Mouse (Mus musculus) CD8-positive naive resting alpha-beta T cell, adult 2 months (primary cell): ENCODE measurements around the gene Arhgap24.

Experiments
- DNase-seq, 2 experiments: peaks; one replicate each; pipeline ENCODE4 v3.0.0; 2022; ENCODE audit warnings: low read depth in 2 of 2, low spot score in 2 of 2

Arhgap24 gene

DNA sequence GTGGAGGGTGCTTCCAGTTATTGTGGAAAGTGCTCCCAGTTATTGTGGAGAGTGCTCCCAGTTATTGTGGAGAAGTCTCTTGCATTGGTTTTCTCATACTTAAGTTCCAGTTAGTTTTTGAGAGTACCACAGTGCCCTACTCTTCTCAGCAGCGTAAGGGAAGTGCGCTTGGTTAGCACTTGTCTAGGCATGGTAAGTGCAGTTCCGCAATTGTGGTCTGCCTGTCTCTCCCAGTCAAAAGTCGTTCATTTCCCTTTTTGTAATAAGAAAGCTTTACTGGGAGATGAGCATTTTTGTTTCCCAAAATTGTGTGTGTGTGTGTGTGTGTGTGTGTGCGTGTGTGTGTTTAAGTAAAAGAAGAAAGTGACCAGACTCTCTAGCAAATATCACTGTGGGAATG, 17.6 kb downstream of the Arhgap24 start:
- DNase-seq: no peak

DNA sequence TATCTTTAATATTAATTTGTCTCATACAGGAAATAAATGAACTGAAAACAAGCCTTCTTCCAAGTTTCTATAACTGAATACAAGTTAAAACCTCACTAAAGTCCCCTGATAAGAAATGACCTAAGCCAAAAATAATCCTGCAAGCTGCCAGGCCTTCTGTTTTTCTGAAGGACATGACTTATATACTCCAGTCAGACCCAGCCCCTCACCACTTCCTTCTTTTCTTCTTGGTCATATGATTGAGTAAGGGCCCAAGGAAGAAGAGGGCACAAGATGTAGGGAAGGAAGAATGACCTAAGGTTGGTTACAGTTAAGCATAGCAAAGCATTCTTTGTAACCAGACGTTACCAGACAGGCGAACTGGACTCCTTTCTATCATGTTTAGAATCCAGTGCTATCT, 21.1 kb downstream of the Arhgap24 start:
- DNase-seq: no peak

DNA sequence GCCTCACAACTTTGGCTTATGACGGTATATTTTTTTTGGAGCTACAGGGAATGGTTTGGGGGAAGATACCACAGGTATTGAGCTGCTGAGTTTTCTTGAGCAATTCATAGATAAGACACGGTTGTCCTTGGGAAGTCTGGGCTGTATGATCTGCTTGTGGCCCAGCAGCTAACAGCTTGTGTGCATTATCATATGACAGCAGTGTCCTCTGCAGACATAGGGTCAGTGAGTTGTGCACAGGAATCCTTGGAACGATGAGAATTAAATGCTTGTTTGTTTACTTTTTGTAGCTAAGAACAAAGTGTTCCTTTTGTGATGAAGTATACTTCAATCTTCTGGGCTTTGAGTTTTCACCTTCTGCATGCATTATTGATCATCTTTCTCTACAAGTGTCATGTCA, 21.9 kb downstream of the Arhgap24 start:
- no peak for DNase-seq

DNA sequence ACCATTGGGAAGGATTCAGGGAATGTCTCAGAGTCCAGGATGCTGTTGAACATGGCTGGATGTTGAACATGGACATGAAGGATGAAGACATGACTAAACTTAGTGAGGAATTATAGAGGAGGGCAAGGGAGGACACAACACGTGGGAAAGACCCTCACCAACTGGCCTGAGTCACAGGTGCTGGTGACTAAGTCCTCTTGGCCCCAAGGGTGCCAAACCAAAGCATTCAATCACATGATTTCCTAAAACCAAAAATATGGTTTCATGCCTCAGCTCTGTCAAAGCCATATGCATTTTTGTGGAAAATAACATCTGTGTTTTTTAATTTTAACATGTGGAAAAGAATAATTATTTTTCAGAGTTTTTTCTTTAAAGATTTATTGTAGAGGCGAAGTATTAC, 22.7 kb downstream of the Arhgap24 start:
- DNase-seq: no peak

DNA sequence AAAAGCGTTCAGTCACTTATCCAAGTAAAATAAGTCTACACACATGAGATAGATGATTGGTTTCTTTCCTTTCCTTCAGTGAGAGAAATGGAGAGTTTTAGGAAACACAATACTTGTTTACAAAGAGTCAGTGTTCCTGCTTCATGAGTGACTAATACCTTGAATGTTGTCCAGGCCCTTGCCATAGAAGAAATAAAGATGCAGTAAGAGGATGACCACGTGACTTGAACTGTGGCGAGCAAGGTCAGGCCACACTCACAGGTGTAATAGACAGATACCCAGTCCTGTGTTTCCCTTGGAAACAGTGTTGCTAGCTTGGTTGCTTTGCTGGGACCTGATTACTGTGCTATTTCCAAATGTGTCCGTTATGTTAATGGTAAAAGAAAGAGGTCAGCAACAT, 23.4 kb downstream of the Arhgap24 start:
- no peak for DNase-seq

DNA sequence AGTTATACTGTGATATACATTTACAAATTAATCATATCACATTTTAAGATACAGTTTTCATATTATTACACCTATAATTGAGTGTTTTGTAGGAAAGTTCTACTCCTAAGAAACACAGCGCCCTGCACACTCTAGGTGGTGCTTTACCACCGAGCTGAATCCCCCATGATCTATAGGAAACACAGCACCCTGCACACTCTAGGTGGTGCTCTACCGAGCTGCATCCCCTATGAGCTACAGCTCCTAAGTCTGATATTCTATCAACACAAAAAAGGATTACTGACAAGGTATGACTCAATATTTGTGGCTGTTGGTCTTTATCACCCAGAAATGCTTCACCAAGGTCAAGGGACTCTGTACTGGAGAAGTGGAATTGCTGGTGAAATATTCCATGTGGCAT, 27.0 kb downstream of the Arhgap24 start:
- no peak for DNase-seq

DNA sequence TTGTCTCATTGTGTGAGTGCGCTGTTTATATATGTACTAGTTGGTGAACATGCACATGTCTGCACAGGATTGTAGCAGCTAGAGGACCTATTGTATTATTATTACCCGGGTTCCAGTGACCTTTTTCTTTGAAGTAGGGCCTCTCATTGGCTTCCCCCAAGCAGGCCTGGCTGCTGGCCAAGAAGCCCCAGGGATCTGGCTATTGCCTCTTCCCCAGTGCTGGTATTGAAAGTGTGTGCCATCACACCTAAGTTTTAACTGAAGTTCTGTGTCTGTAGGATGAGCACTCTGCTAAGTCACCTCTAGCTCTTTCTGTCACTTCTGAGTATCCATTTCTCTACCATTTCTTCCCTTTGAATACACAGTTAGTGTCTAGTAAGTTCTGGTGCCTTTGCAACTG, 28.2 kb downstream of the Arhgap24 start:
- DNase-seq: no peak

DNA sequence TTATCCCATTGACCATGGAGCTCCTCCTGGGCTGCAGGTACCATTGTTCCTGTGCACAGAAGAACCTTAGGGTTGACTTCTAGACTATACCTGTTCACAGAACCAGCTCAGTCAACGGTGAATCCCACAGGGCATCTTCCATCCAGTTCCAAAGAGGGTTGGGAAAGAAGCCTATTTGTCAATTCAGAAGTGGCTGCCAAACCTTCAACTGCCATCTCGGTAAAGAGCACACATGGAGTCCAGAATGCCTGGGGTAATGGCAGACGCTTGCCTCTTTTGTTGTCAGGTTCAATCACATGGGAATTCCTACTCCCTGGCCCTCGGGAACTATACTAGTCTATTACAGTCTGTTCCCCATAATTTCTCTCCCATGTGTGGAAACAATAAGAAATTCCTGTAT, 30.5 kb downstream of the Arhgap24 start:
- no peak for DNase-seq

DNA sequence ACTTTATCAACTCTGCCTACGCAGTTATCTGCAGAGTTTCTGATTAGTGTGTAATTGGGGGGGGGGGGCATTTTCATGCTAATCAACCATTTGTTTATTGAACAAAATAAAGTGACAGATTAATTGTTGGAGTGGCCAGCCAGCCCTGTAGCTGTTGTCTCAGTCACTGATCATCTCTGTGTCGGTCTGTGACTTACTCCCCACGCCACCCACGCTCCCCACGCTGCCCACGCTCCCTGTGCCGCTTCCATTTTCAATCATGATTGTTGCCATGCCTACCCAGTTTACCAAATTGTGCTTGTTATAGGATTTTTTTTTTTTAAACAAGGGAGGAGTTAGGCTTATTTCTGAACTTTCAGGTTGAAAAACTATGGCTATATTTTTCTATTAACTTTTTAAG, 34.3 kb downstream of the Arhgap24 start:
- DNase-seq: no peak

DNA sequence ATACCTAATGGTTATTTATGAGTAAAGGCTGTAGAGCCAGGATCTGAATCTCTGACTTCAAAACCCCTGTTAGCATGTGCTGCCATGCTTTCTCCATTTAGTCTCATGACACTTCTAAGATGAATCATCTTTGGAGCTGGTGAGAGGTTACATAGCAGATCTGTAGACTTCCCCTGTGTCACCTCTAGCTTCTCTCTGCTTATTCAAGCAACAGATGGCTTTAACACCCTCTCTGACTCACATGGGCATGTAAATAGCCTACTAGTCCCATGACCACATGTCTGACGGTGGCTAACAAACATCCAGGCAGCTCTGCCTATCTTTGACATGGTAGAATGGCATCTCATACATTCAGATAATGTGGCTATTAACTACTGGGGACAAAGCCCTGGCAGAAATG, 39.3 kb downstream of the Arhgap24 start:
- no peak for DNase-seq

DNA sequence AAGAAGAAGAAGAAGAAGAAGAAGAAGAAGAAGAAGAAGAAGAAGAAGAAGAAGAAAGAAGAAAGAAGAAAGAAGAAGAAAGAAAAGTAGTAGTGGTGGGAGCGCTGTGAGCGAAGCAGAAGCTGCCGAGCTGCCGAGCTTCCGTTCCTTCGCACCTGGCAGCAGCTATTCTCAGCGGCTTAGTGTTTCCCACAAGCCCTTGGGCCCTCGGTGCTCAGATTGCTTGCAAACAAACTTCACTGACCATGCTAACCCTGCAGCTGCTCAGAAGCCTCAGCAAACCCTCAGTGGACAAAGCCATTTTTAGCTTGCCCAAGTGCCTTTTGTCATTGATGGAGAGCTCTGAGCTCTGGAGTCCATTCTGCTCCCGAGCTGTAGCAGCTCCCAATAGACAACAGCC, 54.1 kb downstream of the Arhgap24 start:
- no peak for DNase-seq

DNA sequence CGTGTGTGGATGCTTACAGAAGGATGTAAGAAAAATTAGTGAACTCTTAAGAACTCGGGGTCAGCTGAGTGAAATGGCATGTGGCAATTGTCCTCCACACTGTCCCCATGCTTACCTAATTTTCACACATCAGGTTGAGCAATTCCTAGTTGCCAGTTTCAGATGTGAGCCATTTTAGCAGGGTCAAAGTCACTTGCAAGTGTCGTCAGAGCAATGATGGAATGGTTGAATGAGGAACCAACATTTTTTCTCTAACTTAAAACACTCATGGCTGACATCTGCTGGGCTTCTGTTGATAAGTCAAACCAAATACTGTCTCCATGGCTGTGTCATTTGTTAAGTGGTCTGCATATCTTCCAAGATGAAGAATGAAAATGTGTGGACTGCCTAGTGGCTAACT, 56.6 kb downstream of the Arhgap24 start:
- no peak for DNase-seq

DNA sequence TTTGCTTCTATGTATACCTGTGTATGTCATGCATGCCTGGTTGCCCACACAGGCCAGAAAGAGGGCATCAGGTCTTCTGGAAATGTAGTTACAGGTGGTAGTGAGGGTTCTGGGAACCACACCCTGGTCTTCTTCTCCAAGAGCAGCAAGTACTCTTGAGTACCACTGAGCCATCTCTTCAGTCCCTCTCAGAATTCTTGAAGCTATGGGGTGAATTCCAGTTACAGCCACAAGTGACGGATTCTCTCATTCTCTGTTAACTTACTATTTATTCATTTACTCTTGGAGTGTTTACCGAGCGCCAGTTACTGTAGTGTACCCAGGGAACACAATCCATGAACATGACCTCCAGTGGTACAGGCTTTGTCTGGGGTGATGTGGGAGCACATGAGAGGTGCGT, 65.1 kb downstream of the Arhgap24 start:
- no peak for DNase-seq

DNA sequence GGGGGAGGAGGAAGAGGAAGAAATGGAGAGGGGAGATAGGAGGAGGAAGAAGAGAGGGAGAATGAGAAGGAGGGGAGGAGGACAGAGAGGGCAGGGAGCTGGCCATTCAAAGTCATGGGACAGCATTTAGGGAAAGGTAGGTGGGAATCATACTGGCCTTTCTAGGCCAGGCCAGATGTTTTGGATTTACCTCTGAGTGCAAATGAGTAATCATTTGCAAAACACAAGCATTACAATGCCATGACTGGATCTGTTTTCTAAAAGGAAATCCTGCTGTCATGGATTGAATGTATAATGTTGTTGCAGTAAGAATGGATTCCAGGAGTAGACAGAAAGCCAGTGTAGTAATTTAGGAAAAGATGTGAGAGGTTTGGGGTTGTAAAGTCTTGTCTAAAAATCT, 66.6 kb downstream of the Arhgap24 start:
- DNase-seq: no peak

DNA sequence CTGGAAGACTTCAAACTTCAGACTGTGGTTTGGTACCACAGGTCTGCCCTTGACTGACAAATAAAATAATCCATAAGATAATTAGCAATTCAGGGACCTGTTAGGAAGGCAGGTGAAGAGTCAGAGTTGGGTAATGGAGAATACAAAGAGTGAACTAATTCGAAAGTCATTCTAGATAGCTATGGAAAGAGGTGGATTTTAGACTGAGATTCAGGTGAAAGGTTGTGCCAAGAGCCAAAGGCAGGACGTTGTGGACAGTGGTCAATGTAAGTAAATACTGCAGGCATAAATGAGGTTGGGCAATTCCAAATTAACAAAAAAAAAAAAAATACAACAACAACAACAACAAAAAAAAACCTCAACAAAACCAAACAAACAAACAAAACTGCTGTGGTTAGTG, 67.2 kb downstream of the Arhgap24 start:
- no peak for DNase-seq

DNA sequence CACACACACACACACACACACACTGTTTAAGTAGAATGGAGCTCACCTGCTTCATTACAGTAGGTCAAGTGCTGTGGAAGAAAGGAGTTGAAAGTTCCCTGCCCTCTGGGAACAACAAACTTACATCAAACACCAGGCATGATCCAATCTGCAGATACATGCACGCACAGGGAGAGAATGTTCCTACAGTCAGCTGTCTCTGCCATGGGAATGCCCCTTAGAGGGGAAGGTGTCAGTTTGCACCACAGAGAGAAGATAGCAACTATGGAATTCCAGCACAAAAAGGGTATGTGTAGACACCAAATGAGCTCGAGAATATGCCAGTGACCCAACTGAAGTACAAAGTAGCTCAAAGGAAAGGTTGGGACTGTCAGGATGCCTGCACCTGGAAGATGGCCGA, 69.0 kb downstream of the Arhgap24 start:
- DNase-seq: no peak

DNA sequence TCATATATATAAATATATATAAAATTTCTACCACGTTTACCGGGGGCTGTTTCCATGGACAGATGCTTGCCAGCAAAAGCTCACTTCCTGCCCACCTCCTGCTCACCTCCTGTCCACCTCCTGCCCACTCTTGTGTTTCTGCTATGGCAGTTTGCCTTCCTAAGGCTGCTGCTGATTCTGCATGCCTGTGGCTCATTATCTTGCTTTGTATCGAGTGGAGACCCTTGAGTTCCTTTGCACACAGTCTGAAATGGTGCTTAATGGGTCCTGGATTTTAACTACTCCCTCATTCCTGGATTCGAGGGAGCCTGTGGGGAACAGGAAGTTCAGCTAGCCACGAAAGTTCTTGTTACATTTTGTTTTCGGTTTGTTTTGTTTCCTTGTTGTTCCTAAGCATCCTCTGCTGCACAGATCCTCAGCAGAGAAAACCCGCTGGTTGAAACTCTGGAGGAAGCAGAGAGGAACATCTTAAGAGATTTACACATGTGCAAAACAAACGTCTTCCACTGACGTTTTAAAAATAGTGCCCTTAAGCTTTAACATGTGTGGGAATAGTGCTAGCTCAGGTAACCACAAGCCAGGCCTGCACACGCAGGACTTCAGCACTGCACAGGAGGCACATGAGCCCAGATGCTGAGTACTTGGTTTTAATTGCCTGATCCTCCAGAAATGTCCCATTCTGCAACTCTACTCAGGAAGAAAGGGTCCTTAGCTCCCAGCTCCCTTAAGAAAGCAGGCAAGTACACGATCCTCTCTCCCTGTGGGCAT, 69.9 kb downstream of the Arhgap24 start:
- no peak for DNase-seq

DNA sequence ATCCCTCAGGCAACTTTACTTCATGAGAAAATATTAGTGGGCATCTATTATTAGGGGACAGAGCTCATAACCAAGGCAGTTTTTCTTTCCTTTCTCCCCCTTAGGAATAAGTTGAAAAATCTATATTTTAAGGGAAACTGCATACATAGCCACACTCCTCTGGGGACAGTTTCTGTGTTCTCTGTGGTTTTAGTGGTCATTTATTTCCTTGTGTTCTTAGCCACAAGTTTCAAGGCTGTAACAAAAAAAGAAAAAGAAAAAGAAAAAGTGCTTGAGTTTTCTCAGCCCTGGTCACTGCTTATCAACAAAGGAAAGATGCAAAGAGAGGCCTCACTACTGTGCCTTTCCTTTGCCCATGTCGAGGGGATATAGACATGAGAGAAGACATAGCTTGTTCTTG, 71.3 kb downstream of the Arhgap24 start:
- no peak for DNase-seq

DNA sequence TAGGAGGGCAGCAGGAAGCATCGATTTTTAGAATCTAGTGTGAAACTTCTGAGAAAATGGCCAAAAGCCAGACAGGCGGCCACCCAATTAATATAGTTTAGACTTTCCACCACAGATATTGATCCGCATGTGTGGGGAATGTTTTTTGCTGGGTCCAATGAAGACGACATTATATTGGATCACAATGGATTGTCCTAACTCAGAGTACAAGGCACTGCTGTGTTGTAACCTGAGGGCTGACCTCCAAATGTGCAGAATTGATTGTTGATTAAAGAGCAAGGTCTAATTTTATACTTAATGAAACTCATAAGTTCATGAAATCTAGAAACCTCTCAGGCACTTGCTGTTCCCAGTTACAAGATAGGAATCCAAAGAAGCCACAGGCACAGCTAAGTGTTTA, 74.8 kb downstream of the Arhgap24 start:
- DNase-seq: no peak

DNA sequence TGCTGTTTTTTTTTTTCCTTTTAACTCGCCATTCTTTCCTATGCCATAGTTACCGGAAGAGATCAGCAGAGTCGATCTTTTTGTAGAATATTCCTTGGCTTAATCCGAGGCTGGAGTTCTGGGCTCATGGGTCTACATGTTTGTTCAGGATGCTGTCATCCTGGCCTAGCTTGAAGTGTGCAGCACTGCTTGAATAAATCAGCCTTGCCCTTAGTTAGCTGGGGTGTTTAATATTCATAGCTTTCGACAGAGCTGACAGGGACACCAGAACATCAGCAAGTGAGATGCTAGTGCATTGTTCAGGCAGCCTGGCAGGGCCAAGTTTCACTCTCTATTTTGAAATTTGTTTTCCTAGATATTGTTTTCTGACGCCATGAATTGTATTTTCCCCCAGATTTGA, 79.1 kb downstream of the Arhgap24 start:
- no peak for DNase-seq

DNA sequence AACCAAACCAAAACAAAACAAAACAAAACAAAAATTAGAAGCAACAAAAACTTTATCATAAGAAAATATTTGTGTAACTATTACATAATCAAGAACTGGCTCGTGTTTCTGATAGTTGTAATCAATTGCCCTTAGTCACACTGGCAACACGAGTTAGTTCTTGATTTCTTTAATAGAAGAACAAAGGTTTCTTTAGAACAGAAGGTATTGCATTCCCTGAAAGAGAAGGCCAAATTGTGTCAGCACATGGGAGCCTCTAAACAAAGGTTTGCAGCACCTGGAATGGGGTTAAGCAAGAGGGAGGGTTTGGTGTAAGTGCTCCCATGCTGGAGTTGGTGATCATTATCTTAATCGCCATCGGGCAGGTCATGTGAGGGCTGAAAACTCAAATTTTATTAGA, 82.8 kb downstream of the Arhgap24 start:
- DNase-seq: no peak

DNA sequence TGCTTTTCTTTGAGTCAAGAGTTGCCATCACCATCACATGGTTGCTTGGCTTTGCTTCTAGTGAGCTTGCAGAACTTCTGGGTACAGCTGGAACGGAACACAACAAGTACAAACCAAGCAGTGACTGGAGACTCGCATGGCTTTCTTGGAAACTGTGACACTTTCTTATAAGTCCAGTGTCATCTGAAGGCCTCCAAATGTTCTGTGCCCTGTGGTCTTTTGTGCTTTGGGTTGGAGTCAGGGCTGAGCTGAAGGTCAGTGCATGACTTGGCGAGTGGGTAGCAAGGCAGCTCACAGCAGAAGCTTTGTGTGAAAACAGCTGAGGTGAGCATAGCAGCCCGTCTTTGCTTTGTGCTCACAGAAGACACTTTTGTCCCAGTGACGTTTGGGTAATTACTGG, 87.6 kb downstream of the Arhgap24 start:
- DNase-seq: no peak

DNA sequence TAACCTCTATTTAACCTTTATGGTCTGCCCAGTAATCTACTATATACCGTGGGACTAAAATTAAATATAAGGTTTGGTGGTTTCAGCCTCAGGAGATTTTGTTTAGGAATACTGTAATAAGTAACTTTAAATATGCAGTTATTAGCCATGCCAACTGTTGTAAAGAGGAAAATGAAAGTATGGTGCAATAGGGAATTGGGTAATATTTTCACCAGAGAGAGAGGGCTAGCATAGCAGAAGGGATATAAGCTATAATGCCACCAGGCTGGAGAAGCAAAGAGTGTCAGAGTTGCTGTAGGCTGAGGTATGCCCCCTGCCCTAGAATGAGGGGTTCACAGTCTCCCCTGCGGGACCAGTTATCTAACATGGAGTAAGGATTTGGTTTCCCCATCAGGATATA, 90.3 kb downstream of the Arhgap24 start:
- no peak for DNase-seq

DNA sequence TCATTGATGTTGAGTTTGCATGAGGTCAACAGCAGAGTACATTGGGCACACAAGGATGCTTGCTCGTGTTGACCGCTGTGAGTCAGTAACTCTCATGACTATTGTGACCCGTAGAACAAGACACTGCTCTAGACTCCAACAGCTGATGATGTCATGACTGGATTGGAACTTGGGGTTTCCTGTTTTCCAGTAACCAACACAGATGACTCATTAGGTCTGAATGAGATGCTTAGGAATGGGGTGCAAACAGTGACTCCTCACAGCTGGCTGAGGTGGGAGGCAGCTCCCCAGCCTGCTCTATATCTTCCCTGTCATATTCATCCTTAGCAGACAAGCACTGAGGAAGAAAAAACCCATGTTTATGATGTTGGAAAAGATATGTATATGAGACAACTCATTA, 95.6 kb downstream of the Arhgap24 start:
- no peak for DNase-seq
